Mouse (Mus musculus): ENCODE results near the gene Alg5.
A peak's percentile ranks its signal among the peaks of the same experiment; 100 is the strongest.
"Not testable (repeated sequence)": the region's sequence is repeated elsewhere in the genome, so short reads cannot be mapped to it uniquely, and the experiment has no call there.

The Alg5 gene

DNA sequence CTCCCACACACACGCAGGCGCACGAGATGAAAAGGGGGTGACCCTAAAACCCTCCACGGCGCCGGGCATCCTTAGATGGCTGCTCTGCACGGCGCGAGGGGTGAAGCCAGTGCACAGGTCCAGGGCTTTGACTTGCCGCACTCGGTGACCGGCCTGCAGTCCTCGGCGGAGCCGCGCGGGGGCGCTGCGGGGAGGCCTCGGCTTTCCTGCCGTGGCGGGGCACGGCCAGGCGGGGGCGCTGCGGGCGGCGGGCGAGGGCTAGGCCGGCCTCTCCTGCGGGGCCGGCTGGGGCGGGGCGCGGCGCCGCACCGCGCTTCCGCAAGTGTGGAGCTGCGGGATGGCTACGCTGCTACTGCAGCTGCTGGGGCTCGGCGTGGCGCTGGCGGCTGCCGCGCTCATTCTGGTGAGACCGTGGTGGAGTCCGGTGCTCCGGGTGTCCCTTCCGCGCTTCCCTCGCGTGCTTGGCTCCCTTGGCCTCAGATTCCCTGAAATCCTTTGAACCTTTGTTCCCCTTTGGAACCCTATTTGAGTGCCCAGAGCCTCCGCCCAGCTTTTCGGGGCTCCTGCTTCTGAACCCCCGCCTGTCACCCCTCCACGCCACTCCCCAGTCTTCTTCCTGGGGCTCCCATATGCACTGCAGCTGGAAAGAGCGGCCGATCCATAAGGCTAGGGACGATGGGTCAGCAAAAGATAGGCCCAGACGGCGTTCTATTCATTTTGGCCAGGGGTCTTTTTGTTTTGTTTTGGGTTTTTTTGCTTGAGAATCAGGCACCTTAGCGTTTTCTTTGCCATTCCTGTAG is at the start of gene Alg5, which contains the start of gene Exosc8:
TSS of gene Alg5 (plus strand) at position 293 of the 800 bp plus-strand sequence.
TSS of gene Exosc8 (minus strand) at position 147 of the 800 bp plus-strand sequence.
- peak; percentile 98 for DNase-seq (ENCODE audit: low spot score)

DNA sequence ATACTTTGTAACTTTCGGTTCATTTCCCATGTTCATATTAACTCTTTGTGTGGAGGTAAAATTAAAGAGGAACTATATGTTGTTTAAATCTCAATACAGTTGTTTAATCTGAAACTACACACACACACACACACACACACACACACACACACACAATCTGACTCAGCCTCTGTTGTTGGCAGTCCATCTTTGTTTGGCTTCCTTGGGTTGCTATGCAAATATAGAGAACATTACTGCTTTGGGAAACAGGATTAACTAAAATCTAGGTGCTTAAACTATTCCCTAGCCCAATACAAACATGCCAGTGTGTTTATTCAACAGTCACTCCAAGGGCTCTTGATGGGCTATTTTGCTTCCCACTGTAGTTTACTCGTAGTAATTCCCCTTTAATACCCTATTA is 48.1 kb upstream of the Alg5 start:
- DNase-seq (ENCODE audit: low spot score), result no peak

DNA sequence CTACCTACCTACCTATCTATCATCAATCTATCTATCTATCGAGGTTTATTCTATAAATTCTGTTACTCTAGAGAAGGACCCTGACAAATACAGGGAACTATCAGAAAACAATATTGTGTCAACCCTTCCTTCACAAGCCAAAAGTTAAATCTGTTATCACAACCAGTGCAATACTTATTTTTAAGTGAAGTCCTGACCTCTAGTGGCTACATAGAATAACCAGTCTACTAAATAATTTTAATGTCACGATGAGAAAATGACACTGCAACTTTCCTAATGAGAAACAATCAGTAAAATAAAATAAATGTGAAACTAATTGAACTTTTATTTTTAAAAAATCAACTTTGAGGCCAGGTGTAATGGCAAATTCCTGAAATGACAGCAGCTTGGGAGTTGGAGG is 46.2 kb upstream of the Alg5 start:
- no peak for DNase-seq (ENCODE audit: low spot score)

- DNase-seq (ENCODE audit: low spot score), result peak; percentile 80
Observed at GRCm38 (mm10) chr3:54692202-54693055, 42.9 kb upstream of the Alg5 start, which contains the start of gene Supt20. Gene Supt20, plus strand, starts transcription at chr3:54692807.

DNA sequence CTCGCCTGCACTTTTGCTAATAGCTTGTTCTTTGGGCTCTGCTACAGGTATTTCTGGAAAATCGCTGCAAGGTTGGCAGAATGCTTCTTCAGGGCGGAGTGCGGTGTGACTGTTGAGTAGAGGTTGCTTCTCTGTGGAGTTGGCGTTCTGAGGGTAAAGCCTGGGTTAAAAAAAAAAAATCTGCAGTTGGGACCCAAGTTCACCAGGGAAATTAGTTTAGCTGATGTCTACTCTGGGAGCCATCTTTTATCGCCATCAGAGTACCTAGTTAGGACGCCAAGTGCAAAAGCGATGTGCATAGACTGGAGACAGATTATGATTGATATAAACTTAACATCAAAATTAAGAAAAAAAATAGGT is 42.3 kb upstream of the Alg5 start:
- DNase-seq (ENCODE audit: low spot score), result no peak

DNA sequence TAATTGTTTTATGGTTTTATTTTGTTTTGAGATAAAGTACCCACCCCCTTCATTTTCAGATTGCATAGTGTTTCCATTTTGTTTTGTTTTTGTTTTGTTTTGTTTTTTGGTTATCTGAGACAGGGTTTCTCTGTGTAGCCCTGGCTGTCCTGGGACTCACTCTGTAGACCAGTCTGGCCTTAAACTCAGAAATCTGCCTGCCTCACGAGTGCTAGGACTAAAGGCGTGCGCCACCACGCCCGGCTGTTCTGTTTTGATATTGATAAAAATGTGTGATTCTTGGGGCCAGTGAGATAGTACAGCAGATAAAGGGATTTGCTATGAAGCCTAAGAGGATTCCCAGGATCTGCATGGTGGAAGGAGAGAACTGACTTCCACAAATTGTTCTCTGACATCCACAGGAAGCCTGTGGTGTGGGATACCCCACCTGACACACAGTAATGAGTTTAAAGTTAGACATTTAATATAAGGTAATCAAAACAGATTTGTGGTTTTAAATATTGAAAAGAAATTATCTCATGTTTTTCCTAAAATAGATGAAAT is 35.5 kb upstream of the Alg5 start:
- DNase-seq (ENCODE audit: low spot score), result no peak

GRCm38 (mm10) chr3:54704106-54704505 is 31.2 kb upstream of the Alg5 start:
- not testable (repeated sequence) for DNase-seq (ENCODE audit: low spot score)

DNA sequence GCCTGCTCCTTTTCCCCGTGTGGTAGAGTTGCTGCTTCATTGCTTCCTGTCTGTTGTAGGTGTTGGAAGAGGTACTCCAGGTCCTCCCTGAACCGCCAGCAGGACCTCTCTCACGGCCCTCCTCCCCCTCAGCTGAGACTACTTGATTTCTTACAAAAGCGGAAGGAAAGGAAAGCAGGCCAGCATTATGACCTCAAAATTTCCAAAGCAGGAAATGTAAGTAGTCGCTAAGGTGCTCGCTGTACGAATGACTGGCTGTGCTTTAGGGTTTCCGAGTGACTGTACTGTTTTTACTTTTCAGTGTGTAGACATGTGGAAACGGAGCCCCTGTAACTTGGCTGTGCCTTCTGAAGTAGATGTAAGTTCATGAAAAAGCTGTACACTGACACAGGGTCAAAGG is 26.4 kb upstream of the Alg5 start:
- no peak for DNase-seq (ENCODE audit: low spot score)

- no peak for DNase-seq (ENCODE audit: low spot score)
Observed at GRCm38 (mm10) chr3:54714253-54714652, 21.1 kb upstream of the Alg5 start, which contains the start of gene Gm21958. Gene Gm21958, minus strand, starts transcription at chr3:54714353.

DNA sequence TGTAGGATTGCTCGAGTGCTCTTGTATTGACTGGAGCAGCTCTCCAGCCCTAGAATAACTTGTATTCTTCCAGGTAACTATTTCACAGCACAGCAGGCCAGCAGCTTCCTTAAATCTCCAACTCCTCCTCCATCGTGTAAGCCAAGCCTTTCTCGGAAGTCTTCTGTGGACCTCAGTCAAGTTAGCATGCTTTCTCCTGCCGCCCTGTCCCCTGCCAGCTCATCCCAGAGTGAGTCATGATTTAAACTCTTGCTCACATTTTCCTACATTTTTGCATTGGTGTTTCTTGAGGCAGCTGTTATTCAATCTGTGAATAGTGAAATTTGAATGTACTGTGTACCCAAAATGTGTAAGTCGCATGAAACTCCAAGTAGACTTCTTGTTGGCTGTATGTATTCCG is 19.9 kb upstream of the Alg5 start:
- no peak for DNase-seq (ENCODE audit: low spot score)

- no peak for DNase-seq (ENCODE audit: low spot score)
Observed at GRCm38 (mm10) chr3:54717348-54717747, 18.0 kb upstream of the Alg5 start.

GRCm38 (mm10) chr3:54718947-54719346 is 16.4 kb upstream of the Alg5 start:
- DNase-seq (ENCODE audit: low spot score), result no peak

DNA sequence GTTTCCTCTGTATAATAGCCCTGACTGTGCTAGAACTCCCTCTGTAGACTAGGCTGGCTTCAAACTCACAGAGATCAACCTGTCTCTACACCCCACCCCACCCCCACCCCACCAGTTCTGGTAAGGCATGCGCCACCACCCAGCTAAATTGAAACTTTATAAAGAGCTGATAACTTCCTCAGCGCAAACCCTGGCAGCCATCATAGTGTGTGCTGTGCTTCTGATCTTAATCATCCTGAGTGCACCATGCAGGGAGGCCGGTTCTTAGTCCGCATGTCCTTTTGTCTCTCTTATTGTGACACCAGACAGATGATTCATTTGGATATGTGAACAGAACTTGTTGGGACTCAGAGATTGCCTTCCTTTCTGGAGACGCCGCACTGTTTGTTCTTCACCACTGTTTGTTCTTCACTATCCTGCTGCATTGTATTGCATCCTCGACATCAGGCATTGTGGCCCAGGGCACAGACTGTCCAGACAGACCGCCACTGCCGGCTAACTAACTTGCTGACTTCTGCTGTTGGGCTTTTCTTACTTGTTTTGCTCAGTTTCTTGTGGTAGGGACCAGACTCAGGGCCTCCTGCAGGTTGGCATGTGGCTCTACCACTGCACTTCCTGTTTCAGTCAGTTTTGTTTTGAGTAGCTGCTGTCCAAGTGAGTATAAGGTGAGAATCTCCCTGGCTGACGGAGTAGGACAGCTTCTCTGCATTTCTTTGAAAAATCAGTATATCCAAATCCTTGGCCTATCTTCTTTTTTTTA is 11.4 kb upstream of the Alg5 start:
- DNase-seq (ENCODE audit: low spot score), result no peak

DNA sequence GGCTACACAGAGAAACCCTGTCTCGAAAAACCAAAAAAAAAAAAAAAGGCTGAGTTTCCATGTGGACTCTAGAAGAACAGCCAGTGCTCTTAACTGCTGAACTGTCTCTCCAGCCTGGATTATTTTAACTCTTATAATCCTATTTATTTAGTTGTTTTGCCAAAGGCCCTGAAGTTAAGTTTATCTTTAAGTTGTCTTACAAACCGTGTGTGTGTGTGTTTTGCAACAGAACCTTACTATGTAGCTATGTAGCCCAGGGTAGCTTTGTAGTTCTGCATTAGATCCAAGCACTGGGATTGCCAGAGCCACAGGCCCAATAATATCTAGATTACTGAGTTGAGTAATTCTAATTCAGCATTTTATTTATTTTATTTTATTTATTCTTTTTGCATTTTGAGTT is 10.0 kb upstream of the Alg5 start:
- DNase-seq (ENCODE audit: low spot score), result no peak

GRCm38 (mm10) chr3:54727588-54727987 is 7.8 kb upstream of the Alg5 start:
- no peak for DNase-seq (ENCODE audit: low spot score)

GRCm38 (mm10) chr3:54728100-54728499 is 7.2 kb upstream of the Alg5 start:
- no peak for DNase-seq (ENCODE audit: low spot score)

DNA sequence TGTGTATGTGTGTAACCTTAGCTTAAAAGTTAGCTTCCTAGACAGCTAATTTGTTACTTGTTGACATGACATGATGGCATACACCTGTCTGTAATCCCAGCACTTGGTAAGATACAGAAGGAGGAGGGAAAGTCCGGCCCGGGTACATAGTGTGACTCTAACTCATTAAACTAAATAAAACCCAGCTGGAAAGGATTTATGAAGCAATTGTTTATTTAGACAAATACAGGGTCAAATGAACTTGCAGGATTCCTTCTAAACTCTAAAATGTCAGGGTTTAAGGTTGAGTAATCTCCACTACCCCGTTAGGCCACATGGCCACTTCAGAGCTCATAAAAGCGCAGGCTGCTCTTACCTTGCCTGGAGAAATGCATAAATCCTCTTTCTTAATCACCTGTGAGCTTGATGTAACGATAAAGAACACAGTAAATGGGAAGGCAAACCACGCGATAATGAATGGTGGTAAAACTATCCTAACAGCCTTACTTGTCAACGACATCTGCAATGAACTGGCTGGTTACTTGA is 3.7 kb upstream of the Alg5 start:
- DNase-seq (ENCODE audit: low spot score), result no peak

GRCm38 (mm10) chr3:54732371-54732770 is 3.0 kb upstream of the Alg5 start:
- no peak for DNase-seq (ENCODE audit: low spot score)

DNA sequence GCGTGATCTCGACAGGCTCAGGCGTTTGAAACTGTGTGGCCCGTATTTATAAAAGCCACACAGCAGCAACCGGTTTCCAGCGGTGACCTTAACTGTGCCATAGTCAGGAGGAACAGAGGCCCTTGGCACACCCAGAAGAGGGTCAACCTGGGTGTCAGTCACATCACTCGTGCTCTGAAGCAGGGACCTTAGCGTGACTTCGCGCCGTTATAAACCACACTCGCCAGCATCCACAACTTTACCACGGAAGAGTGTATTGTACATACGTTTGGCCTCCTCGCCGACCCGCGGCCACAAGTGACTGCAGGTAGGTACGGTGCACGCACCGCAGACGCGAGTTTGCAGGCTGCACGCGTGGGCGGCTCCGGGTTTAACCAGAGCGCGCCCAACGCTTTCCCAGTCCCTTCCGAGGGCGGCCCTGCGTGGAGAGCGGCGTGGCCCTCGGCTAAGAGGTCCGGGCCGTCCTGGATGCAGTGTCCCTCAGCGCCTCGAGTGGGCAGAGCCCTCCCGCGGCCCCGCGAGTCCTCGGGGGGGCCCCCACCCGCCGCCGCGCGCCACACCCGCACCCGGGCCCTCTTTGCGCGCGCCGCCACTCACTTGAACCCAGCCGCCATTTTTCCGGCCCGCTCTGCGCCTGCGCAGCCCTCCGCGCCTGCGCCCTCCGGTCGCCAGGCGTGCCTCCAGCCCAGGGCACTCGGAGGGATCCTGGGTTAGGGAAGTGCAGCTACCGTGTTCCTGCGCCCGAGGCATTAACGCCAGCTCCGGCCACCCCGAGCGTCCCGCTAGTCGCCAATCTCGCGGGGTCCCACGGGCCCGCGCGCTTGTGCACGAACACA is 710 bp upstream of the Alg5 start:
- peak; percentile 92 for DNase-seq (ENCODE audit: low spot score)

GRCm38 (mm10) chr3:54736101-54736927 is 975 bp downstream of the Alg5 start:
- no peak for DNase-seq (ENCODE audit: low spot score)
